ENCODE assay signal across 8 mouse cellular contexts in the genomic region with DNA sequence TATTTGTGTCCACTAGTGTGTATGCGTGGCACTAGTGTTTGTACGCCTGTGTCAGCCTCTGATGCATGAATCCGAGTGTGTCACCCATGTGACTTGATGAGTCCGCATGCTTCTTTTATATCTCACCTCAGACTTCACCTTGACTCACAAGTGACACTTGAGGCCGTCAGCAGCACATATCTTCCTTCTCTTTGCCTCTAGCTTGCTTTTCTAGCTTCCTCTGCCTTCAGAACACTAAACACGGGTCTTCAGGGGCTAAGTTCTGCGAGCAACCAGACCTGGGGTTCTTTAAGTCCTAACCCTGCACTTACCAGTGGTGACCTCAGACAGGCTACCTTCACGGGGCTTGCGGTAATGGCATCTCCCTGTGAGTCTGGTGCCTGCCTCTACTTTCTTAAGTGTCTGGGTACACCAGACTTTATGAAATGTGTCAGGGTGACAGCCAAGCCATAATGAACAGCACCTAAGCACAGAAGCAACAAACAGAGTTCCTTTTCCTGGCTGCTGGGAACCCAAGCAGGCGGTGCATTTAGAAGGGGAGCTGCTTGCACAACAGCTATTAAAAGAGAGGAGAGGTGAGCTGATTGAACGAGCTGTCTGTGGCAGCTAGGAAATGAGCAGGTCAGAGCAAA. TPM values are rescaled to one million over a fixed set of nuclear protein-coding genes. Genes with fewer than 3 reads are reported as not detected.
DNase-seq lines count a peak whose midpoint lies in the region; ATAC-seq and TF ChIP-seq lines count a peak whose summit lies in the region.

No protein-coding gene starts in this region.

- no peaks in the 10 kb centered on the region for H3K36me3 ChIP-seq in kidney, adult 2 months (ENCODE audit: control insufficient read depth, insufficient read depth, low read length)
- no peaks in the 10 kb centered on the region for H3K36me3 ChIP-seq in heart, postnatal 0 days (replicated peaks; ENCODE audit: control insufficient read depth, insufficient read depth, low read length)
- H3K36me3 ChIP-seq in lung, postnatal 0 days (ENCODE audit: insufficient read depth, low read length), result no peaks in the 10 kb centered on the region

- TF ChIP-seq CTCF in kidney, adult 2 months (conservative IDR thresholded peaks at IDR 0.05; ENCODE audit: insufficient read depth, insufficient read length, low read depth, low read length), result no peak
- no peak for TF ChIP-seq CTCF in bone marrow, adult 2 months (IDR thresholded peaks at IDR 0.05; ENCODE audit: control insufficient read depth, insufficient read depth, low read length)
- no peak for TF ChIP-seq CTCF in heart, postnatal 0 days (IDR thresholded peaks at IDR 0.05; ENCODE audit: low read depth)
- TF ChIP-seq CTCF in lung, postnatal 0 days (IDR thresholded peaks at IDR 0.05), result no peak

- H3K9me3 ChIP-seq in heart, postnatal 0 days (replicated peaks; ENCODE audit: control insufficient read depth, low read length), result no peaks in the 10 kb centered on the region
- H3K9me3 ChIP-seq in lung, postnatal 0 days (ENCODE audit: low read length), result no peaks in the 10 kb centered on the region

- no peak for TF ChIP-seq POLR2A in kidney, adult 2 months (IDR thresholded peaks at IDR 0.05; ENCODE audit: low read depth, low read length)
- TF ChIP-seq POLR2A in bone marrow, adult 2 months (IDR thresholded peaks at IDR 0.05; ENCODE audit: borderline replicate concordance, control insufficient read depth, low read depth, low read length), result no peak

- peak overlapping the region; percentile 47; the same call in 1 of the 2 replicates for H3K4me2 ChIP-seq in heart, postnatal 0 days (ENCODE audit: low read depth, low read length)
- peak overlapping the region; percentile 49; the same call in 1 of the 2 replicates for H3K4me2 ChIP-seq in lung, postnatal 0 days (replicated peaks; ENCODE audit: low read depth, low read length)

- no peak for DNase-seq in kidney, adult 2 months
- no peak for DNase-seq in kidney, adult 8-10 months
- DNase-seq in heart, postnatal 0 days (ENCODE audit: low spot score), result no peak
- no peak for DNase-seq in lung, postnatal 0 days (ENCODE audit: low spot score)
- no peak for DNase-seq in cerebellum, adult 9-11 months
- DNase-seq in ovary, postnatal 36 days (ENCODE audit: low spot score), result no peak
- no peak for DNase-seq in c-Kit-positive CD71-positive TER-119-positive erythroid progenitor cells, embryonic 14.5 days (ENCODE audit: low spot score)

- H3K9ac ChIP-seq in heart, postnatal 0 days (replicated peaks; ENCODE audit: low read depth, low read length), result peak overlapping the region; percentile 31
- no peak overlapping the region for H3K9ac ChIP-seq in lung, postnatal 0 days (replicated peaks; ENCODE audit: low read depth)

- TF ChIP-seq EP300 in heart, postnatal 0 days (IDR thresholded peaks at IDR 0.05; ENCODE audit: low read depth), result no peak
- no peak for TF ChIP-seq EP300 in lung, postnatal 0 days (IDR thresholded peaks at IDR 0.05)

- peak overlapping the region; percentile 78 for H3K27ac ChIP-seq in kidney, adult 2 months (ENCODE audit: insufficient read depth, low read depth, low read length)
- H3K27ac ChIP-seq in bone marrow, adult 2 months (ENCODE audit: control insufficient read depth, insufficient read depth, low read depth, low read length, poor library complexity), result peak overlapping the region; percentile 84
- H3K27ac ChIP-seq in heart, postnatal 0 days (ENCODE audit: low read depth), result peak overlapping the region; percentile 93
- H3K27ac ChIP-seq in lung, postnatal 0 days (ENCODE audit: low read length), result peak overlapping the region; percentile 90

- no peaks in the 10 kb centered on the region for H3K27me3 ChIP-seq in kidney, adult 2 months (replicated peaks; ENCODE audit: control insufficient read depth, insufficient read depth, low read length)
- no peaks in the 10 kb centered on the region for H3K27me3 ChIP-seq in heart, postnatal 0 days (ENCODE audit: control insufficient read depth, insufficient read depth, low read length)
- H3K27me3 ChIP-seq in lung, postnatal 0 days (replicated peaks; ENCODE audit: insufficient read depth, low read length), result no peaks in the 10 kb centered on the region

- no peak for ATAC-seq in heart, postnatal 0 days (ENCODE audit: insufficient read depth, low read depth)
- no peak for ATAC-seq in lung, postnatal 0 days

- H3K4me3 ChIP-seq in kidney, adult 2 months (ENCODE audit: insufficient read depth, low read depth, low read length), result no peak overlapping the region
- H3K4me3 ChIP-seq in bone marrow, adult 2 months (replicated peaks; ENCODE audit: control insufficient read depth, low read depth, low read length), result no peak overlapping the region
- no peak overlapping the region for H3K4me3 ChIP-seq in heart, postnatal 0 days (ENCODE audit: low read depth, low read length)
- H3K4me3 ChIP-seq in lung, postnatal 0 days (ENCODE audit: low read depth, low read length), result no peak overlapping the region

- H3K4me1 ChIP-seq in kidney, adult 2 months (ENCODE audit: control insufficient read depth, insufficient read depth, low read length), result peaks cover 38% of the 10 kb centered on the region
- peaks cover 26% of the 10 kb centered on the region for H3K4me1 ChIP-seq in bone marrow, adult 2 months (ENCODE audit: control insufficient read depth, insufficient read depth, low read length)
- peaks cover 54% of the 10 kb centered on the region for H3K4me1 ChIP-seq in heart, postnatal 0 days (ENCODE audit: control insufficient read depth, insufficient read depth)
- peaks cover 24% of the 10 kb centered on the region for H3K4me1 ChIP-seq in lung, postnatal 0 days (ENCODE audit: insufficient read depth, low read depth, low read length)

- 49% methylated on average over 11 of the region's 11 CpGs for WGBS in kidney, adult 2 months
- WGBS in bone marrow, adult 2 months, result 22% methylated on average over 11 of the region's 11 CpGs
- 29% methylated on average over 11 of the region's 11 CpGs for WGBS in heart, postnatal 0 days
- WGBS in lung, postnatal 0 days, result 41% methylated on average over 11 of the region's 11 CpGs

RNA-seq across cellular contexts. Expression of a gene that starts 51.9 kb away (rescaled TPM):
- polyA plus RNA-seq in kidney, adult 2 months (2012; rRNA removed), result 22.0 and 27.8 TPM in 2 replicates
- 1.7 and 3.4 TPM in 2 replicates for polyA plus RNA-seq in bone marrow, adult 2 months (2011; ENCODE audit: insufficient read depth, insufficient read length, low replicate concordance, missing spikeins)
- total RNA-seq in heart, postnatal 0 days (2014; rRNA removed; ENCODE audit: low replicate concordance), result 74.0 and 88.5 TPM in 2 replicates
- polyA plus RNA-seq in heart, postnatal 0 days (2015; fragmentation: Nextera tagmentation; extraction: Ambion mirVana), result 26.4 and 30.0 TPM in 2 replicates
- polyA plus RNA-seq in lung, postnatal 0 days (2015; fragmentation: Nextera tagmentation; extraction: Ambion mirVana), result 39.5 and 49.1 TPM in 2 replicates
